Mouse (Mus musculus): ENCODE measurements around the gene Ppia. TPM values are rescaled to one million over a fixed set of nuclear protein-coding genes. Genes with fewer than 3 reads are reported as not detected.

Ppia gene
- polyA plus RNA-seq, 1 experiment from 2014 or later = 5,148 TPM

GRCm38 (mm10) chr11:6465122-6465521 is 49.9 kb downstream of the Ppia start:
- no peak for DNase-seq (ENCODE audit: low spot score)
- no peak overlapping the region for H3K4me3 ChIP-seq
- no peak overlapping the region for H3K27ac ChIP-seq
- no peaks in the 10 kb centered on the region for H3K9me3 ChIP-seq
- 23% methylated on average over 4 of the region's 4 CpGs for WGBS
- H3K27me3 ChIP-seq (ENCODE audit: insufficient read depth, poor library complexity, severe bottlenecking) = no peaks in the 10 kb centered on the region
- H3K36me3 ChIP-seq = peaks cover 25% of the 10 kb centered on the region
- H3K4me1 ChIP-seq = no peaks in the 10 kb centered on the region; the same call in 1 of the 2 replicates

DNA sequence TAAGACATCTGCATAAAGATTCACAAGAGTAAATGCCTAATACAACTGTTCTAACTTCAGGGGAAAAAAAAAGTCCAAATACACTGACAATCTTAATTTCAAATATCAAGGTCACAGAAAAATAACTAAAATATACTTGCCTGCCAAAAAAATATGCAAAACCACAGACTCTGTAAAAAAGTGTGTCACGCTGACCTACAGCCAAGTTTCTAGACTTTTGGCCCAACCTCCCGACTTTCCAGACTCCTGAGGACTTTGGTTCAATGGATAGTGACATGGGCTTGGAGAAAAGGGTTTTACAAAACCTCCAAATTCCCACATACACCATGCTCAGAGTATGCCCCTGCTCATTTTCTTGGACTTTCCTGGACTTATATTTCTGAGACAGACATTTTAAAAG is 53.3 kb downstream of the Ppia start:
- Histone ChIP-seq H3K27ac (no peak overlapping the region), H3K36me3 (peaks cover 33% of the 10 kb centered on the region), H3K4me3 (no peak overlapping the region), H3K4me1 (peaks cover 12% of the 10 kb centered on the region), H3K27me3 (ENCODE audit: insufficient read depth, poor library complexity, severe bottlenecking) (no peaks in the 10 kb centered on the region), H3K9me3 (no peaks in the 10 kb centered on the region)
- 82% methylated on average over 2 of the region's 2 CpGs for WGBS
- no peak for DNase-seq (ENCODE audit: low spot score)

Small RNA genes within 50 kb of the gene (microRNA-seq; reads per million reads assigned to microRNA genes)
- not detected for gene Mir7651

Other genes starting within 250 kb of the Ppia start
- 0.14 and 0.43 TPM in 2 replicates for gene A730071L15Rik, start 215.4 kb upstream of the Ppia start, polyA plus RNA-seq (2016; fragmentation: Nextera tagmentation; extraction: Ambion mirVana)
- gene Nudcd3, start 215.0 kb upstream of the Ppia start, polyA plus RNA-seq (2016; fragmentation: Nextera tagmentation; extraction: Ambion mirVana) = 37.1 and 37.4 TPM in 2 replicates
- gene Npc1l1, start 185.3 kb upstream of the Ppia start, polyA plus RNA-seq (2016; fragmentation: Nextera tagmentation; extraction: Ambion mirVana) = 0.06 TPM in 1 of 2 replicates, not detected in the other
- gene Ddx56, start 147.7 kb upstream of the Ppia start, polyA plus RNA-seq (2016; fragmentation: Nextera tagmentation; extraction: Ambion mirVana) = 93.7 and 111 TPM in 2 replicates
- 85.6 and 101 TPM in 2 replicates for gene Tmed4, start 140.6 kb upstream of the Ppia start, polyA plus RNA-seq (2016; fragmentation: Nextera tagmentation; extraction: Ambion mirVana)
- gene Ogdh, start 123.8 kb upstream of the Ppia start, polyA plus RNA-seq (2016; fragmentation: Nextera tagmentation; extraction: Ambion mirVana) = 187 and 299 TPM in 2 replicates
- gene Zmiz2, start 26.4 kb upstream of the Ppia start, polyA plus RNA-seq (2016; fragmentation: Nextera tagmentation; extraction: Ambion mirVana) = 8.1 and 10.2 TPM in 2 replicates
- 303 and 415 TPM in 2 replicates for gene H2afv, start 29.0 kb downstream of the Ppia start, polyA plus RNA-seq (2016; fragmentation: Nextera tagmentation; extraction: Ambion mirVana)
- 21.0 and 24.4 TPM in 2 replicates for gene Purb, start 60.5 kb downstream of the Ppia start, polyA plus RNA-seq (2016; fragmentation: Nextera tagmentation; extraction: Ambion mirVana)
- 0.69 and 1.6 TPM in 2 replicates for gene Myo1g, start 105.5 kb downstream of the Ppia start, polyA plus RNA-seq (2016; fragmentation: Nextera tagmentation; extraction: Ambion mirVana)
- 86.1 and 108 TPM in 2 replicates for gene Ccm2, start 131.4 kb downstream of the Ppia start, polyA plus RNA-seq (2016; fragmentation: Nextera tagmentation; extraction: Ambion mirVana)
- 2.4 and 2.9 TPM in 2 replicates for gene Nacad, start 190.6 kb downstream of the Ppia start, polyA plus RNA-seq (2016; fragmentation: Nextera tagmentation; extraction: Ambion mirVana)
- gene Tbrg4, start 210.6 kb downstream of the Ppia start, polyA plus RNA-seq (2016; fragmentation: Nextera tagmentation; extraction: Ambion mirVana) = 72.1 and 73.8 TPM in 2 replicates
- gene Wap, start 223.2 kb downstream of the Ppia start, polyA plus RNA-seq (2016; fragmentation: Nextera tagmentation; extraction: Ambion mirVana) = not detected in 2 replicates
- 1.3 and 2.5 TPM in 2 replicates for gene Ramp3, start 243.1 kb downstream of the Ppia start, polyA plus RNA-seq (2016; fragmentation: Nextera tagmentation; extraction: Ambion mirVana)

Measured in heart, embryonic 10.5 days (tissue).